Mouse (Mus musculus) hematopoietic stem cell, adult 5-6 weeks (primary cell): ENCODE measurements around the gene Itpr2. TPM values are rescaled to one million over a fixed set of nuclear protein-coding genes. Genes with fewer than 3 reads are reported as not detected.

ENCODE experiments used
- ATAC-seq, 2 experiments: fragments of 125-278 bp in 1 of 2; replicated peaks in 1 of 2; 2 replicates each; pipeline ENCODE4 v1.8.0; 2016 to 2017; ENCODE audit warnings: inconsistent platforms in 2 of 2, mild to moderate bottlenecking in 2 of 2, moderate number of reproducible peaks in 2 of 2, low read depth in 1 of 2, moderate TSS enrichment in 1 of 2; ENCODE audit not compliant: low FRiP score in 2 of 2, poor library complexity in 2 of 2, severe bottlenecking in 2 of 2, insufficient read depth in 1 of 2, low TSS enrichment in 1 of 2
- total RNA-seq: library from RNA; stranded (forward); fragments of 172-1452, 232-1000 nt; gene quantifications from 2 replicates; pipeline ENCODE4 v1.2.3, GENCODE M21; 2017

The Itpr2 gene
- total RNA-seq, 1 experiment from 2014 or later: 30.0 TPM

GRCm38 (mm10) chr6:146446032-146446704 lies 55.9 kb downstream of the Itpr2 start:
- ATAC-seq: no peak

- no peak for ATAC-seq
These were observed 62.2 kb downstream of the Itpr2 start for GRCm38 (mm10) chr6:146439826-146440225.

GRCm38 (mm10) chr6:146439071-146439818 lies 62.8 kb downstream of the Itpr2 start:
- no peak for ATAC-seq

GRCm38 (mm10) chr6:146438057-146438456 lies 64.0 kb downstream of the Itpr2 start:
- ATAC-seq: peak; percentile 77 to 89

- no peak for ATAC-seq
These were observed 65.0 kb downstream of the Itpr2 start for GRCm38 (mm10) chr6:146436916-146437496.

GRCm38 (mm10) chr6:146434217-146434616 lies 67.8 kb downstream of the Itpr2 start:
- no peak for ATAC-seq

- 0 out of 4 replicates have a peak, but pooled peaks of 1 of the 2 experiments have one; percentile 12 for ATAC-seq
These were observed 69.7 kb downstream of the Itpr2 start for GRCm38 (mm10) chr6:146432218-146432865.

GRCm38 (mm10) chr6:146431777-146432176 lies 70.2 kb downstream of the Itpr2 start:
- ATAC-seq: no peak

- peak; percentile 41 to 72; a peak in 3 of 4 replicates for ATAC-seq
These were observed 72.2 kb downstream of the Itpr2 start for GRCm38 (mm10) chr6:146429694-146430380.

GRCm38 (mm10) chr6:146424778-146425177 lies 77.2 kb downstream of the Itpr2 start:
- ATAC-seq: no peak

- ATAC-seq: no peak
These were observed 77.7 kb downstream of the Itpr2 start for GRCm38 (mm10) chr6:146424326-146424725.

GRCm38 (mm10) chr6:146420718-146421117 lies 81.3 kb downstream of the Itpr2 start:
- no peak for ATAC-seq

- no peak for ATAC-seq
These were observed 85.6 kb downstream of the Itpr2 start for GRCm38 (mm10) chr6:146416461-146416860.

- ATAC-seq: no peak
These were observed 87.9 kb downstream of the Itpr2 start for GRCm38 (mm10) chr6:146414094-146414493.

- ATAC-seq: no peak
These were observed 90.5 kb downstream of the Itpr2 start for GRCm38 (mm10) chr6:146411446-146412070.

GRCm38 (mm10) chr6:146410427-146410810 lies 91.6 kb downstream of the Itpr2 start:
- ATAC-seq: no peak
